ENCODE assay signal across 11 mouse cellular contexts in genomic region chr13:113859392-113859776, GRCm38 (mm10).
DNase-seq lines count a peak whose midpoint lies in the region; ATAC-seq and TF ChIP-seq lines count a peak whose summit lies in the region.
"Had no signal": no experiment of that assay in that cellular context is flagged by ENCODE, and none has a peak within 500 bp of the region (broad histone marks: within the 10 kb centered on the region; RNA-seq: fewer than 3 reads in every experiment).

No protein-coding gene starts in this region.

- no peak overlapping the region for H3K4me2 ChIP-seq in forebrain, embryonic 15.5 days (replicated peaks)
- no peak overlapping the region for H3K4me2 ChIP-seq in forebrain, embryonic 13.5 days
- H3K4me2 ChIP-seq in midbrain, embryonic 14.5 days (ENCODE audit: low read length): no peak overlapping the region
- peak overlapping the region; percentile 82 for H3K4me2 ChIP-seq in liver, postnatal 0 days (ENCODE audit: low read depth, low read length)
- H3K4me2 ChIP-seq: lung, embryonic 15.5 days had no signal

- no peaks in the 10 kb centered on the region for H3K9me3 ChIP-seq in forebrain, embryonic 15.5 days
- H3K9me3 ChIP-seq in forebrain, embryonic 13.5 days (replicated peaks): no peaks in the 10 kb centered on the region
- H3K9me3 ChIP-seq in midbrain, embryonic 10.5 days (replicated peaks): no peaks in the 10 kb centered on the region
- no peaks in the 10 kb centered on the region for H3K9me3 ChIP-seq in midbrain, embryonic 14.5 days (ENCODE audit: control insufficient read depth, low read length)
- H3K9me3 ChIP-seq in liver, postnatal 0 days (ENCODE audit: low read length): no peaks in the 10 kb centered on the region
- H3K9me3 ChIP-seq: lung, embryonic 15.5 days had no signal

- ATAC-seq in forebrain, embryonic 15.5 days (replicated peaks): no peak
- ATAC-seq in forebrain, embryonic 13.5 days: no peak
- ATAC-seq in midbrain, embryonic 14.5 days (ENCODE audit: low FRiP score, low TSS enrichment): no peak
- peak; percentile 88 for ATAC-seq in erythroid progenitor cell, adult 5-6 weeks (replicated peaks; ENCODE audit: low FRiP score, poor library complexity, severe bottlenecking)
- peak; percentile 82 for ATAC-seq in liver, postnatal 0 days

- no peak for DNase-seq in midbrain, embryonic 10.5 days (ENCODE audit: low spot score)
- DNase-seq in midbrain, embryonic 14.5 days: no peak
- peak; percentile 68 for DNase-seq in liver, postnatal 0 days
- DNase-seq in left cerebral cortex, adult 9 months (ENCODE audit: low spot score in 2 of 2): no peak
- DNase-seq in right cerebral cortex, postnatal 36 days (ENCODE audit: low spot score in 2 of 2): no peak
- DNase-seq: adrenal gland, postnatal 10 days; cerebellum, postnatal 10 days had no signal

- peaks cover 10% of the 10 kb centered on the region; the same call in 1 of the 2 replicates for H3K4me1 ChIP-seq in forebrain, embryonic 15.5 days
- peaks cover 26% of the 10 kb centered on the region for H3K4me1 ChIP-seq in forebrain, embryonic 13.5 days
- H3K4me1 ChIP-seq in midbrain, embryonic 10.5 days: peaks cover 24% of the 10 kb centered on the region
- no peaks in the 10 kb centered on the region for H3K4me1 ChIP-seq in midbrain, embryonic 14.5 days (ENCODE audit: control insufficient read depth, insufficient read depth, low read length)
- peaks cover 11% of the 10 kb centered on the region for H3K4me1 ChIP-seq in liver, postnatal 0 days (ENCODE audit: insufficient read depth)

- H3K4me3 ChIP-seq in forebrain, embryonic 15.5 days: no peak overlapping the region
- no peak overlapping the region for H3K4me3 ChIP-seq in forebrain, embryonic 13.5 days
- no peak overlapping the region for H3K4me3 ChIP-seq in midbrain, embryonic 10.5 days
- H3K4me3 ChIP-seq in midbrain, embryonic 14.5 days (replicated peaks; ENCODE audit: low read depth, low read length): no peak overlapping the region
- peak overlapping the region; percentile 40 for H3K4me3 ChIP-seq in liver, postnatal 0 days (ENCODE audit: low read depth, low read length)
- H3K4me3 ChIP-seq: lung, embryonic 15.5 days had no signal

- H3K9ac ChIP-seq in forebrain, embryonic 15.5 days (replicated peaks): no peak overlapping the region
- H3K9ac ChIP-seq in forebrain, embryonic 13.5 days: no peak overlapping the region
- no peak overlapping the region for H3K9ac ChIP-seq in midbrain, embryonic 14.5 days (replicated peaks; ENCODE audit: low read length)
- H3K9ac ChIP-seq in liver, postnatal 0 days (replicated peaks): 0 out of 2 replicates have a peak overlapping the region, but pooled peaks have one; percentile 16
- H3K9ac ChIP-seq: lung, embryonic 15.5 days had no signal

- TF ChIP-seq CTCF in liver, postnatal 0 days (IDR thresholded peaks at IDR 0.05; ENCODE audit: low read depth): no peak

- 0 out of 2 replicates have a peak overlapping the region, but pooled peaks have one; percentile 9 for H3K27ac ChIP-seq in forebrain, embryonic 15.5 days (replicated peaks)
- no peak overlapping the region for H3K27ac ChIP-seq in forebrain, embryonic 13.5 days
- 0 out of 2 replicates have a peak overlapping the region, but pooled peaks have one; percentile 69 for H3K27ac ChIP-seq in midbrain, embryonic 10.5 days (replicated peaks)
- no peak overlapping the region for H3K27ac ChIP-seq in midbrain, embryonic 14.5 days (replicated peaks; ENCODE audit: low read depth, low read length)
- no peak overlapping the region for H3K27ac ChIP-seq in liver, postnatal 0 days (ENCODE audit: low read depth)
- H3K27ac ChIP-seq: lung, embryonic 15.5 days had no signal

- no peaks in the 10 kb centered on the region for H3K27me3 ChIP-seq in forebrain, embryonic 15.5 days
- no peaks in the 10 kb centered on the region for H3K27me3 ChIP-seq in forebrain, embryonic 13.5 days
- H3K27me3 ChIP-seq in midbrain, embryonic 10.5 days (ENCODE audit: low read depth, poor library complexity, severe bottlenecking): no peaks in the 10 kb centered on the region
- no peaks in the 10 kb centered on the region for H3K27me3 ChIP-seq in midbrain, embryonic 14.5 days (ENCODE audit: control insufficient read depth, insufficient read depth, low read length)
- no peaks in the 10 kb centered on the region for H3K27me3 ChIP-seq in liver, postnatal 0 days (ENCODE audit: insufficient read depth, low read length)
- H3K27me3 ChIP-seq: lung, embryonic 15.5 days had no signal

- TF ChIP-seq EP300 in liver, postnatal 0 days (IDR thresholded peaks at IDR 0.05; ENCODE audit: low read depth): no peak

- WGBS in forebrain, embryonic 15.5 days: 70% methylated on average over 11 of the region's 11 CpGs
- WGBS in forebrain, embryonic 13.5 days: 71% methylated on average over 11 of the region's 11 CpGs
- WGBS in midbrain, embryonic 10.5 days: 86% methylated on average over 11 of the region's 11 CpGs
- WGBS in midbrain, embryonic 14.5 days: 79% methylated on average over 11 of the region's 11 CpGs
- 65% methylated on average over 11 of the region's 11 CpGs for WGBS in liver, postnatal 0 days (ENCODE audit: insufficient replicate concordance)

- no peaks in the 10 kb centered on the region for H3K36me3 ChIP-seq in forebrain, embryonic 15.5 days
- H3K36me3 ChIP-seq in forebrain, embryonic 13.5 days (ENCODE audit: poor library complexity, severe bottlenecking): no peaks in the 10 kb centered on the region
- H3K36me3 ChIP-seq in midbrain, embryonic 10.5 days: no peaks in the 10 kb centered on the region
- H3K36me3 ChIP-seq in midbrain, embryonic 14.5 days (ENCODE audit: control insufficient read depth, insufficient read depth, low read length): no peaks in the 10 kb centered on the region
- H3K36me3 ChIP-seq in liver, postnatal 0 days (replicated peaks; ENCODE audit: insufficient read depth, low read length): no peaks in the 10 kb centered on the region
- H3K36me3 ChIP-seq: lung, embryonic 15.5 days had no signal

Comparison
In these comparisons a context has a peak if more than half of its experiments do, and no peak if none do; other contexts are left out.
1. H3K27ac ChIP-seq: peak in forebrain, embryonic 15.5 days (single experiment) and midbrain, embryonic 10.5 days (single experiment); none in forebrain, embryonic 13.5 days (single experiment), midbrain, embryonic 14.5 days (single experiment) and liver, postnatal 0 days (single experiment).
2. ATAC-seq: peak in erythroid progenitor cell, adult 5-6 weeks (single experiment) and liver, postnatal 0 days (single experiment); none in forebrain, embryonic 15.5 days (single experiment), forebrain, embryonic 13.5 days (single experiment) and midbrain, embryonic 14.5 days (single experiment).